Mouse (Mus musculus) intestine, embryonic 14.5 days (tissue): ENCODE measurements around the gene Atrip. TPM values are rescaled to one million over a fixed set of nuclear protein-coding genes. Genes with fewer than 3 reads are reported as not detected.

Experiments
- ATAC-seq: fragments of 200-750 bp; cut with Nextera tagmentation; replicated peaks from 2 replicates; pipeline ENCODE4 v1.8.0; 2017; ENCODE audit warnings: low read depth, moderate number of reproducible peaks, moderate TSS enrichment, moderate library complexity; ENCODE audit not compliant: low FRiP score, low TSS enrichment
- DNase-seq: peaks from one replicate; pipeline ENCODE4 v3.0.0-alpha.2; 2018; ENCODE audit warnings: low spot score
- H3K27ac ChIP-seq: fragments of 300-500 bp; sonication (generic); 2 replicates; pipeline ENCODE4 v1.5.1; 2014; ENCODE audit warnings: low read depth, mild to moderate bottlenecking, control low read depth
- H3K27me3 ChIP-seq: fragments of 300-500 bp; sonication (generic); replicated peaks from 2 replicates; pipeline ENCODE4 v1.6.1; 2014; ENCODE audit warnings: low read length, control low read depth; ENCODE audit not compliant: control insufficient read depth, insufficient read depth
- H3K36me3 ChIP-seq: fragments of 300-500 bp; sonication (generic); 2 replicates; pipeline ENCODE4 v1.6.1; 2014; ENCODE audit warnings: low read length, control low read depth; ENCODE audit not compliant: control insufficient read depth, insufficient read depth
- H3K4me1 ChIP-seq: fragments of 300-500 bp; sonication (generic); replicated peaks from 2 replicates; pipeline ENCODE4 v1.6.1; 2014; ENCODE audit warnings: low read length, control low read depth, mixed read lengths; ENCODE audit not compliant: control insufficient read depth, insufficient read depth
- H3K4me2 ChIP-seq: fragments of 300-500 bp; sonication (generic); 2 replicates; pipeline ENCODE4 v1.6.1; 2014; ENCODE audit warnings: low read length
- H3K4me3 ChIP-seq: fragments of 300-500 bp; sonication (generic); 2 replicates; pipeline ENCODE4 v1.5.1; 2014; ENCODE audit warnings: low read depth, low read length, control low read depth, mixed read lengths
- H3K9ac ChIP-seq: fragments of 300-500 bp; sonication (generic); 2 replicates; pipeline ENCODE4 v1.6.1; 2014; ENCODE audit warnings: mild to moderate bottlenecking, low read length
- H3K9me3 ChIP-seq: fragments of 300-500 bp; sonication (generic); 2 replicates; pipeline ENCODE4 v1.6.1; 2016; ENCODE audit warnings: low read length, control low read depth; ENCODE audit not compliant: control insufficient read depth
- WGBS: fragments of 180-500 bp; shearing (Covaris S2); extraction: QIAGEN DNeasy Blood & Tissue Kit; methylation state at CpG from one replicate; pipeline ENCODE4 v1.1.7; 2014; 5-methylcytosine and 5-hydroxymethylcytosine counted together
- polyA plus RNA-seq: library from polyadenylated mRNA; unstranded; fragments of >200 nt; fragmentation: Nextera tagmentation; extraction: Ambion mirVana; gene quantifications from 2 replicates; pipeline ENCODE4 v1.2.1, GENCODE M21; 2014

The Atrip gene
- polyA plus RNA-seq, 1 experiment from 2014 or later, result 28.2 TPM

- H3K4me1 ChIP-seq, result peaks cover 5% of the 10 kb centered on the region; the same call in 1 of the 2 replicates
- H3K27ac ChIP-seq, result no peak overlapping the region
- no peaks in the 10 kb centered on the region for H3K27me3 ChIP-seq
- no peak overlapping the region for H3K4me2 ChIP-seq
- 69% methylated on average over 14 of the region's 14 CpGs for WGBS
- H3K4me3 ChIP-seq, result no peak overlapping the region
- no peak overlapping the region for H3K9ac ChIP-seq
- H3K36me3 ChIP-seq, result 0 out of 2 replicates have a peak, but pooled peaks cover 4% of the 10 kb centered on the region
- ATAC-seq, result peak; percentile 54; the same call in 1 of the 2 replicates
- DNase-seq, result no peak
- no peaks in the 10 kb centered on the region for H3K9me3 ChIP-seq
Measured at GRCm38 (mm10) chr9:109010316-109010690, 63.6 kb downstream of the Atrip start.

- no peaks in the 10 kb centered on the region for H3K9me3 ChIP-seq
- DNase-seq (peak; percentile 54), ATAC-seq (no peak)
- peaks cover 5% of the 10 kb centered on the region; the same call in 1 of the 2 replicates for H3K4me1 ChIP-seq
- no peaks in the 10 kb centered on the region for H3K27me3 ChIP-seq
- peak overlapping the region; percentile 20; the same call in 1 of the 2 replicates for H3K4me2 ChIP-seq
- 37% methylated on average over 17 of the region's 17 CpGs for WGBS
- no peak overlapping the region for H3K9ac ChIP-seq
- no peak overlapping the region for H3K27ac ChIP-seq
- 0 out of 2 replicates have a peak, but pooled peaks cover 4% of the 10 kb centered on the region for H3K36me3 ChIP-seq
- no peak overlapping the region for H3K4me3 ChIP-seq
Measured at GRCm38 (mm10) chr9:109009636-109010315, 64.1 kb downstream of the Atrip start.

- Histone ChIP-seq H3K27ac (no peak overlapping the region), H3K9ac (no peak overlapping the region), H3K4me1 (peaks cover 5% of the 10 kb centered on the region; the same call in 1 of the 2 replicates), H3K4me3 (no peak overlapping the region), H3K36me3 (0 out of 2 replicates have a peak, but pooled peaks cover 4% of the 10 kb centered on the region), H3K27me3 (no peaks in the 10 kb centered on the region), H3K9me3 (no peaks in the 10 kb centered on the region), H3K4me2 (no peak overlapping the region)
- DNase-seq, result no peak
- no peak for ATAC-seq
- 59% methylated on average over 9 of the region's 10 CpGs for whole genome bisulfite sequencing
Measured at GRCm38 (mm10) chr9:109008994-109009635, 64.8 kb downstream of the Atrip start.

GRCm38 (mm10) chr9:109008081-109008480, 65.8 kb downstream of the Atrip start:
- Histone ChIP-seq H3K4me2 (no peak overlapping the region), H3K27ac (no peak overlapping the region), H3K4me3 (no peak overlapping the region), H3K4me1 (peaks cover 5% of the 10 kb centered on the region; the same call in 1 of the 2 replicates), H3K9ac (no peak overlapping the region), H3K27me3 (no peaks in the 10 kb centered on the region), H3K9me3 (no peaks in the 10 kb centered on the region), H3K36me3 (0 out of 2 replicates have a peak, but pooled peaks cover 4% of the 10 kb centered on the region)
- no peak for ATAC-seq
- WGBS, result 85% methylated on average over 9 of the region's 9 CpGs
- DNase-seq, result no peak

Other genes with a start within 250 kb of the Atrip start
- gene Celsr3, start 247.8 kb downstream of the Atrip start, polyA plus RNA-seq, result 1.3 and 2.1 TPM in 2 replicates
- 13.5 and 14.8 TPM in 2 replicates for gene Slc26a6, start 220.8 kb downstream of the Atrip start, polyA plus RNA-seq
- not detected in 2 replicates for gene Tmem89, start 159.5 kb downstream of the Atrip start, polyA plus RNA-seq
- 522 and 561 TPM in 2 replicates for gene Uqcrc1, start 137.5 kb downstream of the Atrip start, polyA plus RNA-seq
- 1.7 and 1.8 TPM in 2 replicates for gene Col7a1, start 120.5 kb downstream of the Atrip start, polyA plus RNA-seq
- gene Ucn2, start 88.1 kb downstream of the Atrip start, polyA plus RNA-seq, result 0.37 TPM in 1 of 2 replicates, not detected in the other
- gene Pfkfb4, start 82.3 kb downstream of the Atrip start, polyA plus RNA-seq, result 10.2 and 11.3 TPM in 2 replicates
- 80.8 and 85.8 TPM in 2 replicates for gene Shisa5, start 35.6 kb downstream of the Atrip start, polyA plus RNA-seq
- gene Trex1, start 14.4 kb downstream of the Atrip start, polyA plus RNA-seq, result 12.8 and 13.8 TPM in 2 replicates
- gene Ccdc51, start 8.4 kb upstream of the Atrip start, polyA plus RNA-seq, result 12.9 and 14.5 TPM in 2 replicates
- gene Tma7, start 8.5 kb upstream of the Atrip start, polyA plus RNA-seq, result 682 and 702 TPM in 2 replicates
- 10.8 and 11.7 TPM in 2 replicates for gene Plxnb1, start 21.3 kb upstream of the Atrip start, polyA plus RNA-seq
- gene Fbxw21, start 87.9 kb upstream of the Atrip start, polyA plus RNA-seq, result not detected in 2 replicates
- gene Fbxw13, start 121.9 kb upstream of the Atrip start, polyA plus RNA-seq, result not detected in 2 replicates
- gene Fbxw20, start 160.6 kb upstream of the Atrip start, polyA plus RNA-seq, result not detected in 2 replicates
- not detected in 2 replicates for gene Fbxw14, start 213.6 kb upstream of the Atrip start, polyA plus RNA-seq